Mouse (Mus musculus) heart, embryonic 14.5 days (tissue): ENCODE results near the gene Snx29. TPM values are rescaled to one million over a fixed set of nuclear protein-coding genes. Genes with fewer than 3 reads are reported as not detected.
A peak's percentile ranks its signal among the peaks of the same experiment; 100 is the strongest.

Source experiments
- ATAC-seq: fragments of 200-750 bp; cut with Nextera tagmentation; 2 replicates; pipeline ENCODE4 v1.8.0; 2017; ENCODE audit warnings: low read depth, moderate TSS enrichment; ENCODE audit not compliant: insufficient number of reproducible peaks, insufficient read depth, low FRiP score
- H3K27ac ChIP-seq, 2 experiments: fragments of 200-500 bp in 1 of 2; fragments of 300-500 bp in 1 of 2; sonication (generic) in 1 of 2; replicated peaks in 1 of 2; 2 replicates each; pipeline ENCODE4 v1.5.1; 2012 to 2014; ENCODE audit warnings: low read depth in 2 of 2, low read length in 2 of 2, control low read depth in 1 of 2, mild to moderate bottlenecking in 1 of 2, mixed read lengths in 1 of 2; ENCODE audit not compliant: control insufficient read depth in 1 of 2, insufficient read depth in 1 of 2
- H3K27me3 ChIP-seq: fragments of 300-500 bp; sonication (generic); 2 replicates; pipeline ENCODE4 v1.6.1; 2014; ENCODE audit warnings: mild to moderate bottlenecking, low read length, control low read depth; ENCODE audit not compliant: control insufficient read depth, insufficient read depth
- H3K36me3 ChIP-seq: fragments of 300-500 bp; sonication (generic); 2 replicates; pipeline ENCODE4 v1.6.1; 2014; ENCODE audit warnings: mild to moderate bottlenecking, control low read depth, low read length, mixed read lengths; ENCODE audit not compliant: control insufficient read depth, insufficient read depth
- H3K4me1 ChIP-seq, 2 experiments: fragments of 200-500 bp in 1 of 2; fragments of 300-500 bp in 1 of 2; sonication (generic) in 1 of 2; 2 replicates each; pipeline ENCODE4 v1.6.1; 2012 to 2014; ENCODE audit warnings: low read length in 2 of 2, control low read depth in 1 of 2, mixed read lengths in 1 of 2; ENCODE audit not compliant: control insufficient read depth in 2 of 2, insufficient read depth in 2 of 2
- H3K4me2 ChIP-seq: fragments of 300-500 bp; sonication (generic); 2 replicates; pipeline ENCODE4 v1.6.1; 2014; ENCODE audit warnings: mild to moderate bottlenecking, low read length
- H3K4me3 ChIP-seq, 2 experiments: fragments of 200-500 bp in 1 of 2; fragments of 300-500 bp in 1 of 2; sonication (generic) in 1 of 2; 2 replicates each; pipeline ENCODE4 v1.5.1; 2012 to 2014; ENCODE audit warnings: low read length in 2 of 2, mild to moderate bottlenecking in 2 of 2, control low read depth in 1 of 2, low read depth in 1 of 2, moderate library complexity in 1 of 2; ENCODE audit not compliant: control insufficient read depth in 1 of 2, insufficient read depth in 1 of 2
- H3K9ac ChIP-seq: fragments of 300-500 bp; sonication (generic); 2 replicates; pipeline ENCODE4 v1.6.1; 2014; ENCODE audit warnings: mild to moderate bottlenecking, low read length
- H3K9me3 ChIP-seq: fragments of 300-500 bp; sonication (generic); 2 replicates; pipeline ENCODE4 v1.6.1; 2016; ENCODE audit warnings: low read length, control low read depth; ENCODE audit not compliant: control insufficient read depth
- WGBS: fragments of 180-500 bp; shearing (Covaris S2); extraction: QIAGEN DNeasy Blood & Tissue Kit; methylation state at CpG from one replicate; pipeline ENCODE4 v1.1.7; 2014; 5-methylcytosine and 5-hydroxymethylcytosine counted together
- polyA plus RNA-seq: library from polyadenylated mRNA; unstranded; fragments of >200 nt; fragmentation: Nextera tagmentation; extraction: Ambion mirVana; gene quantifications from 2 replicates; pipeline ENCODE4 v1.2.1, GENCODE M21; 2014

Gene Snx29
- polyA plus RNA-seq, 1 experiment from 2014 or later = 7.7 TPM

GRCm38 (mm10) chr16:11577541-11578255, 255.0 kb downstream of the Snx29 start:
- Histone ChIP-seq H3K27me3 (no peaks in the 10 kb centered on the region), H3K27ac (no peak overlapping the region), H3K36me3 (no peaks in the 10 kb centered on the region), H3K4me2 (no peak overlapping the region), H3K4me3 (no peak overlapping the region), H3K4me1 (peaks cover 17 to 28% of the 10 kb centered on the region in 2 experiments), H3K9me3 (no peaks in the 10 kb centered on the region), H3K9ac (no peak overlapping the region)
- WGBS = 71% methylated on average over 3 of the region's 3 CpGs
- ATAC-seq = no peak

GRCm38 (mm10) chr16:11579676-11580098, 257.0 kb downstream of the Snx29 start:
- 19% methylated on average over 4 of the region's 4 CpGs for WGBS
- no peaks in the 10 kb centered on the region for H3K9me3 ChIP-seq
- peak overlapping the region; percentile 74 to 82 for H3K27ac ChIP-seq
- H3K27me3 ChIP-seq = no peaks in the 10 kb centered on the region
- no peak overlapping the region for H3K4me3 ChIP-seq
- no peak overlapping the region for H3K9ac ChIP-seq
- H3K4me1 ChIP-seq = peaks cover 17 to 28% of the 10 kb centered on the region in 2 experiments
- H3K36me3 ChIP-seq = no peaks in the 10 kb centered on the region
- H3K4me2 ChIP-seq = no peak overlapping the region
- 0 out of 2 replicates have a peak, but pooled peaks have one; percentile 32 for ATAC-seq

DNA sequence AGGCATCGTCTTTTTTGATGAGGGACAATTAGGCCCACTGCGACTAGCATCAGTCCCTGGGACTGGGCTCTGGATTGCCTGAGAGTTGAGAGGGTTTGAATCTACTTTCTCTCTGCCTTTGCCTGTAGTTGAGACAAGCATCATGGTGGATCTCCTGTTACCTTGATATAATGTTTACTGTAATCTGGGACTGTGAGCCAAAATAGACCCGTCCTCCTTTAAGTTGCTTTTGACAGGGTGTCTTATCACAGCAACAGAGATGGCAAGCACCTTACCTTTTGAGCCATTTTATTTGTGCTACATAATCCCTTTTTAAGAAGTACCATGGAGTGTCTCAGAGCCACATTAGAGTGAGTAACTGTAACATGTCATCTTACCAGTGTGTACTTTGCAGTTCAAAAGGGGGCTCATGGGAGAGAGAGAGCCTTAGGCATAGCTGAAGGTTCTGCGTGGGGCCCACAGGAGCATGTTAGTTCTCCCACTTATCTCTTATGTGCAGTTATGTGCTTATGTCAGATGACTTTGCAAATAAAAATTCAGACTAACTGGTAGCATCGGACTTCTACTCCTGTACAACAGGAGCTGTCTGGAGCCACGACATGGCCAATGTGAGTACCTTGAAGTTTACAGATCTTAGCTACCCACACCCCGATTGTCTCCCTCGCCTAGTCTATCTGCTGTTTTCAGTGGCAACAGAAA, 261.4 kb downstream of the Snx29 start:
- no peak for ATAC-seq
- Histone ChIP-seq H3K4me2 (no peak overlapping the region), H3K9ac (no peak overlapping the region), H3K36me3 (no peaks in the 10 kb centered on the region), H3K9me3 (no peaks in the 10 kb centered on the region), H3K27ac (no peak overlapping the region), H3K4me1 (peaks cover 19 to 33% of the 10 kb centered on the region in 2 experiments), H3K27me3 (no peaks in the 10 kb centered on the region), H3K4me3 (no peak overlapping the region)
- WGBS = 79% methylated on average over 8 of the region's 8 CpGs

DNA sequence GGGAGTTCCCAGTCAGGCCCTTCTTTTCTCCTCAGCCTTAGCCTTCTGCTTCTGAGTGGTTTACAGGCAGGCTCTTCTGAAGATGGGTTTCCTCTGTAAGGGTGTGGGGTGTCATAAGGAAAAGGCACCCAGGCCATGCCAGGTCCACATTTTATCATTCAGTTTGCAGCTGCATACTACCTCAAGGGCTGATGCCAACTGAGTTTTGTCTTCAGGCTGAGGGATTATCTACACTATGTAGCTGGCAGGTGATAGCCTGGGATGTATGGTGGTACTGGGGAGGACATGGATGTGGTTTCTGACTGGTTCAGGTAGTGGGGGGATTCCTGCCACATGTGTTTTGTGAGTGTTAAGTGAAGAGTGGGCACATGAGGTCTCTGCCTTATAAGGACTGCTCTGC, 266.0 kb downstream of the Snx29 start:
- Histone ChIP-seq H3K4me3 (no peak overlapping the region), H3K27me3 (no peaks in the 10 kb centered on the region), H3K4me2 (no peak overlapping the region), H3K36me3 (no peaks in the 10 kb centered on the region), H3K4me1 (peaks cover 9 to 20% of the 10 kb centered on the region in 2 experiments), H3K9me3 (no peaks in the 10 kb centered on the region), H3K9ac (no peak overlapping the region), H3K27ac (no peak overlapping the region)
- no peak for ATAC-seq

GRCm38 (mm10) chr16:11589336-11589735, 266.6 kb downstream of the Snx29 start:
- Histone ChIP-seq H3K9ac (no peak overlapping the region), H3K27me3 (no peaks in the 10 kb centered on the region), H3K27ac (peak overlapping the region; percentile 77 to 82), H3K4me2 (no peak overlapping the region), H3K4me3 (no peak overlapping the region), H3K9me3 (no peaks in the 10 kb centered on the region), H3K36me3 (no peaks in the 10 kb centered on the region), H3K4me1 (peaks cover 9 to 20% of the 10 kb centered on the region in 2 experiments)
- 33% methylated on average over 2 of the region's 2 CpGs for WGBS
- no peak; the same call in 1 of the 2 replicates for ATAC-seq

DNA sequence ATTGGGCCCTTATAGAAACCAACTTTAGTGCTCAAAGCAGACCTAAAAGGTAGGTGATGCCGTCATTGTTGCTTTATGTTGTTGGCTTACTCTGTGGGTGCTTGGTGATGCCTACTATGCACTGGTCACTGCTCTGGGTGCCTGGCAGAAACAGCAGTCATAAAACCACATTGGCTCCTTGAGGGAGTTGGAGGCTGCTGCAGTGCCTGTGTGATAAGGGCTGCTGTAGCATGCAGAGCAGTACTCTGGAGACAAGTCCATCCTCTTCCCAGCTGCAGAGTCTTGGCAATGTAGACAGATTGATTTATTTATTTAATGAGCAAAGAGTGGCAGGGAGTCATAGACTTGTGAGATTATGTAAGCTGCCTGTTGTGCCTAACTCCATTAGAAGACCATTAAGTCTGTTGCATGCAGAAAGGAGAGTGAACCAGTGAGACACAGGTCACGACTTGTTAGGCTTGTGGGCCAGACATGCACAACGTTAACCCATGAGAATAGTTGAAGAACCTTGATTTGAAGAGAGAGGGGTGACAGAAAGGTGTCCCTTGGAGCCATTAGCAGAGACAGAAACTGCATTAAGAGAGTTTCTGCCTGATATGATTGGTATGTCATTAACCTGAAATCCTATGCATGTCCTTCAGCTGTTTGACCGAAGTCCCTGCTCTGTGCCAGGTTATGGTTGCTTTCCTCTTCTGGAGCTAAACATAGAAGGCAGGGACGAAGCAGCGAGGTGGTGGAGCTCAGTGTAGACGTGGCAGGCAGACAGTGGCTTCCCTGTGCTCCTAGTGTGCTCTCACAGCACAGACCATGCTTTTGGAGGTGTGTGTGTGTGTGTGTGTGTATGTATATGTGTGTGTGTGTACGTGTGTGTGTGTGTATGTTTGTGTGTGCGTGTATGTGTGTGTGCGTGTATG, 267.3 kb downstream of the Snx29 start:
- Histone ChIP-seq H3K36me3 (no peaks in the 10 kb centered on the region), H3K9ac (no peak overlapping the region), H3K4me1 (peaks cover 9 to 20% of the 10 kb centered on the region in 2 experiments), H3K4me3 (no peak overlapping the region), H3K9me3 (no peaks in the 10 kb centered on the region), H3K4me2 (no peak overlapping the region), H3K27ac (peak overlapping the region; percentile 77 to 82), H3K27me3 (no peaks in the 10 kb centered on the region)
- peak; percentile 47; the same call in 1 of the 2 replicates for ATAC-seq
- WGBS = 57% methylated on average over 10 of the region's 10 CpGs

GRCm38 (mm10) chr16:11596599-11596998, 273.9 kb downstream of the Snx29 start:
- Histone ChIP-seq H3K4me2 (no peak overlapping the region), H3K4me3 (no peak overlapping the region), H3K27ac (no peak overlapping the region), H3K4me1 (peaks cover 6 to 7% of the 10 kb centered on the region in 2 experiments; a peak in 2 of 4 replicates), H3K27me3 (no peaks in the 10 kb centered on the region), H3K36me3 (no peaks in the 10 kb centered on the region), H3K9ac (no peak overlapping the region), H3K9me3 (no peaks in the 10 kb centered on the region)
- WGBS = 80% methylated on average over 3 of the region's 3 CpGs
- no peak for ATAC-seq
